Mouse (Mus musculus): ENCODE data around the gene Ccdc124. TPM values are rescaled to one million over a fixed set of nuclear protein-coding genes. Genes with fewer than 3 reads are reported as not detected.

Gene Ccdc124
- total and polyA plus RNA-seq, 2 experiments = 22.1 to 34.4 TPM

DNA sequence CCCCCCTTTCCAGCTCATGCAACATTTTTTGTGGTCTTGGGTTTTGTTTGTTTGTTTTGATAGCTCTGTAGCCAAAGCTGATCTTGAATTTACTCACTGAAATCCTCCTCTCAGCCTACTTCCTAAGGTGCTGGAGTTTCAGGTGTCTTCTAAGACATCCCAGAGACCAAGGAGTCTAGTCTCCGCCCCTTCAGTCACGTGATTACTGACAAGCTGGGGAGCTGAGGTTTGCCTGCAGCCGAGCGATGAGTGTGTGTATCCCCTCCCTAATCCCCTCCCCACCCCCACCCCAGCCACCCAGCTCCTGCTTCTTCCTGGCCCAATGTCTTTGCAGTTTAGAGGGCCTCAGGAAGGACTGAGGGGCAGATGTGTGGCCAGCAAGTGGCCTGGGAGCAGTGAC lies 16.2 kb downstream of the Ccdc124 start:
- Histone ChIP-seq H3K27me3 (ENCODE audit: control insufficient read depth, insufficient read depth, low read length) (peaks cover 6% of the 10 kb centered on the region), H3K27ac (replicated peaks; ENCODE audit: insufficient read depth, low read depth, low read length) (no peak overlapping the region), H3K36me3 (ENCODE audit: control insufficient read depth, insufficient read depth, low read length) (no peaks in the 10 kb centered on the region), H3K4me3 (ENCODE audit: insufficient read depth, low read depth, low read length) (no peak overlapping the region), H3K4me1 (ENCODE audit: control insufficient read depth, insufficient read depth, low read length) (no peaks in the 10 kb centered on the region; the same call in 1 of the 2 replicates), H3K9ac (ENCODE audit: low read depth, low read length) (no peak overlapping the region), H3K79me2 (ENCODE audit: control insufficient read depth, insufficient read depth, low read length) (no peaks in the 10 kb centered on the region)
- 64% methylated on average over 4 of the region's 4 CpGs for WGBS
- no peak for TF ChIP-seq CTCF (IDR thresholded peaks at IDR 0.05; ENCODE audit: low read depth, low read length)
- no peak for TF ChIP-seq POLR2A (IDR thresholded peaks at IDR 0.05; ENCODE audit: extremely low read depth, insufficient read depth, low read length)
- DNase-seq (ENCODE audit: extremely low read depth, low read depth, low spot score) = no peak

DNA sequence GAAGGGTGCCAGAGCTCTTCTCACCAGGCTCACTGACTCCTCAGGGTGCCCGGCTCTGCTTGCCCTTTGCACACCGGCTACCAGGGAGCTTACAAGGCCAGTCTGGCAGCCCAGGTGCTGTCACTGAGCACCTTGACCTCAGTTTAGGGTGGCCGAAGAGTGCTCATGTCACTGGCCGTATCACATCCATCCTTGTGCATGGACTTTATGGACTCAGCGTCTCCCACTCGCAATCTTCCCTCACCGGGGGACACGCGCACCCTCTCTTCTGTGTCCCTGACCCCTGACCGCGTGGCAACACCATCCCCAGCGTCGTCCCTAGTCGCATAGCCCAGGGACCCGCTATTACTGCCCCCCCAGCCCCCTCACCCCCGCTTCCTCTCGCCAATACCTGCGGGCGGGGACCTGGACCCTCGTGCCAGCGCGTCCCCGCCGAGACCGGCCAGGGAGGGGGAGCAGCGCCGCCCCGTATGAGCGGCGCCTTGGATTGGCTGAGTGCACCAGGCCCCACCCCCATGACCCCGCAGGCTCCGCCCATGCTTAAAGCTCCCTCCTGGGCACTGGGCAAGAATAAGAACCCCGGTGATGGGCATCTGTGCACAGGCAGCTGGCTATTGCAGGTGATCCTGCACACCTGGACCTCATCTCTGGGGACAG lies 17.1 kb downstream of the Ccdc124 start:
- Histone ChIP-seq H3K9ac (ENCODE audit: low read depth, low read length) (peak overlapping the region; percentile 70), H3K4me1 (ENCODE audit: control insufficient read depth, insufficient read depth, low read length) (no peaks in the 10 kb centered on the region; the same call in 1 of the 2 replicates), H3K27me3 (ENCODE audit: control insufficient read depth, insufficient read depth, low read length) (no peaks in the 10 kb centered on the region), H3K79me2 (ENCODE audit: control insufficient read depth, insufficient read depth, low read length) (no peaks in the 10 kb centered on the region), H3K27ac (replicated peaks; ENCODE audit: insufficient read depth, low read depth, low read length) (no peak overlapping the region), H3K36me3 (ENCODE audit: control insufficient read depth, insufficient read depth, low read length) (no peaks in the 10 kb centered on the region), H3K4me3 (ENCODE audit: insufficient read depth, low read depth, low read length) (peak overlapping the region; percentile 61)
- TF ChIP-seq CTCF (IDR thresholded peaks at IDR 0.05; ENCODE audit: low read depth, low read length) (no peak), POLR2A (IDR thresholded peaks at IDR 0.05; ENCODE audit: extremely low read depth, insufficient read depth, low read length) (no peak)
- 6% methylated on average over 33 of the region's 33 CpGs for WGBS
- peak; percentile 55 for DNase-seq (ENCODE audit: extremely low read depth, low read depth, low spot score)

DNA sequence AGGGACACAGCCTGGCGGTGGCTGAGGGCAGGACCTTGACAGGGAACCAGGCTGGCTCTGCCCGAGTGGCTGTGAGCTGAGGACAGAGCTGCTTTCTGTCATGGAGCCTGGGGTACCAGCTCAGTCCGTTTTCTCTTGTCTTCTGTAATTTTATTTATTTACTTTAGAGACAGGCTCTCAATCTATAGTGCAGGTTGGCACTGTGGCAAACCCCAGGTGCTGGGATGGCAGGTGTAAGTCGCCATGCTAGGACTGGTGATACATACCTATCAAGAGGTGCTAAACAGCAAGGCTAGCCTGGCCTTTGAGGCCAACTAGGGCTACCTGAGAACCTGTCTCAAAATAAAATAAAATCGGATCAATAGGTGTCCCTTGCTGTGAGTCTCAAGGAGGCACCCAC lies 17.7 kb downstream of the Ccdc124 start:
- DNase-seq (ENCODE audit: extremely low read depth, low read depth, low spot score) = no peak
- Histone ChIP-seq H3K79me2 (ENCODE audit: control insufficient read depth, insufficient read depth, low read length) (no peaks in the 10 kb centered on the region), H3K4me3 (ENCODE audit: insufficient read depth, low read depth, low read length) (no peak overlapping the region), H3K9ac (ENCODE audit: low read depth, low read length) (no peak overlapping the region), H3K27ac (replicated peaks; ENCODE audit: insufficient read depth, low read depth, low read length) (no peak overlapping the region), H3K4me1 (ENCODE audit: control insufficient read depth, insufficient read depth, low read length) (no peaks in the 10 kb centered on the region; the same call in 1 of the 2 replicates), H3K36me3 (ENCODE audit: control insufficient read depth, insufficient read depth, low read length) (no peaks in the 10 kb centered on the region), H3K27me3 (ENCODE audit: control insufficient read depth, insufficient read depth, low read length) (no peaks in the 10 kb centered on the region)
- 73% methylated on average over 5 of the region's 5 CpGs for WGBS
- TF ChIP-seq CTCF (IDR thresholded peaks at IDR 0.05; ENCODE audit: low read depth, low read length) = no peak
- no peak for TF ChIP-seq POLR2A (IDR thresholded peaks at IDR 0.05; ENCODE audit: extremely low read depth, insufficient read depth, low read length)

DNA sequence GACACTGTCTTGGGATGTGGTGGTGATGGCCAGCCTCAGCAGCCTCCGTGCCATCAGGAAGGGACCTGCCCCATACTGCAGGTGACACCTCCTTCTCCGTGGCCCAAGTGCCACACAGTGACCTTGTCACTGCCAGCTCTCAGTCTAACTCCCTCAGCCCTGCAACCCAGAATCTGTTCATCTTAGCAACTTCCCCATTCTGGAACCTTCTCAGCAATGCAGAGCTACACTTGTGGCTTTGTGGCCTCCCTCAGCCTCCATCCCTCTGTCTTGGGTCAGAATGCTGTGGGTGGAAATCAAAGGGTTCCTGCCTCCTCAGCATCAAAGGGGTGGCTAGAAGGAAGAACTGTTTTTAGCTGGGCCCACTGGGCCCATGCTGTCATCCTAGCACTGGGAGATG lies 19.9 kb downstream of the Ccdc124 start:
- Histone ChIP-seq H3K27ac (replicated peaks; ENCODE audit: insufficient read depth, low read depth, low read length) (no peak overlapping the region), H3K9ac (ENCODE audit: low read depth, low read length) (no peak overlapping the region), H3K4me3 (ENCODE audit: insufficient read depth, low read depth, low read length) (no peak overlapping the region), H3K79me2 (ENCODE audit: control insufficient read depth, insufficient read depth, low read length) (no peaks in the 10 kb centered on the region), H3K36me3 (ENCODE audit: control insufficient read depth, insufficient read depth, low read length) (no peaks in the 10 kb centered on the region), H3K27me3 (ENCODE audit: control insufficient read depth, insufficient read depth, low read length) (no peaks in the 10 kb centered on the region), H3K4me1 (ENCODE audit: control insufficient read depth, insufficient read depth, low read length) (no peaks in the 10 kb centered on the region; the same call in 1 of the 2 replicates)
- TF ChIP-seq CTCF (IDR thresholded peaks at IDR 0.05; ENCODE audit: low read depth, low read length) (no peak), POLR2A (IDR thresholded peaks at IDR 0.05; ENCODE audit: extremely low read depth, insufficient read depth, low read length) (no peak)
- 79% methylated on average over 2 of the region's 2 CpGs for WGBS
- DNase-seq (ENCODE audit: extremely low read depth, low read depth, low spot score) = no peak

DNA sequence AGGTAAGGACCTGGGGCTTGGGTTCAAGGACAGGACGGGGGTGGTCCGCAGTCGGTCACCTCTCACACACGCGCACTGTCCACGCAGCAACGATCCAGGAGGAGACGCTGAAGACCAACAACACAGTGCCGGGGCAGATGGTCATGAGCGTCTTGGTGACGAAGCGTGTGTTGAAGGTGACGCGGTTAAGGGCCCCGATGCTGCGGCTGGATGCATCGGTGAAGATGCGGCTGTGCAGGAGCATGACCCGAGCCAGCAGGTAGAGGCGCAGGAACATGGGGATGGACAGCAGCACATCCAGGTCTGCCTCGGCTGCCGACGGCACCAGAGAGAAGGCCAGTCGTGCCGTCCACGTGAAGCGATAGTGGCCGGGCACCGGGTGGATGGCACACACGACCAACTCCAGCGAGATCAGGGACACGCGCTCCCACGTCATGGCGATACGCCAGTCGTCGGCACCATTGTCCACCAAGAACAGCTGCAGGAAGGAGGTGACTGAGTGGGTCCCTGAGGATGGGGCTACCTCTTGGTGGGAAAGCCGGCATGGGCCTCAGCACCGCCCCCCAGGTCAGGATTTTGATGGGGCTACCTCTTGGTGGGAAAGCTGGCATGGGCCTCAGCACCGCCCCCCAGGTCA lies 21.0 kb downstream of the Ccdc124 start:
- H3K79me2 ChIP-seq (ENCODE audit: control insufficient read depth, insufficient read depth, low read length) = no peaks in the 10 kb centered on the region
- H3K9ac ChIP-seq (ENCODE audit: low read depth, low read length) = no peak overlapping the region
- H3K36me3 ChIP-seq (ENCODE audit: control insufficient read depth, insufficient read depth, low read length) = no peaks in the 10 kb centered on the region
- no peaks in the 10 kb centered on the region; the same call in 1 of the 2 replicates for H3K4me1 ChIP-seq (ENCODE audit: control insufficient read depth, insufficient read depth, low read length)
- no peaks in the 10 kb centered on the region for H3K27me3 ChIP-seq (ENCODE audit: control insufficient read depth, insufficient read depth, low read length)
- 92% methylated on average over 41 of the region's 41 CpGs for WGBS
- no peak overlapping the region for H3K27ac ChIP-seq (replicated peaks; ENCODE audit: insufficient read depth, low read depth, low read length)
- TF ChIP-seq POLR2A (IDR thresholded peaks at IDR 0.05; ENCODE audit: extremely low read depth, insufficient read depth, low read length) = no peak
- TF ChIP-seq CTCF (IDR thresholded peaks at IDR 0.05; ENCODE audit: low read depth, low read length) = no peak
- no peak overlapping the region for H3K4me3 ChIP-seq (ENCODE audit: insufficient read depth, low read depth, low read length)
- DNase-seq (ENCODE audit: extremely low read depth, low read depth, low spot score) = no peak

DNA sequence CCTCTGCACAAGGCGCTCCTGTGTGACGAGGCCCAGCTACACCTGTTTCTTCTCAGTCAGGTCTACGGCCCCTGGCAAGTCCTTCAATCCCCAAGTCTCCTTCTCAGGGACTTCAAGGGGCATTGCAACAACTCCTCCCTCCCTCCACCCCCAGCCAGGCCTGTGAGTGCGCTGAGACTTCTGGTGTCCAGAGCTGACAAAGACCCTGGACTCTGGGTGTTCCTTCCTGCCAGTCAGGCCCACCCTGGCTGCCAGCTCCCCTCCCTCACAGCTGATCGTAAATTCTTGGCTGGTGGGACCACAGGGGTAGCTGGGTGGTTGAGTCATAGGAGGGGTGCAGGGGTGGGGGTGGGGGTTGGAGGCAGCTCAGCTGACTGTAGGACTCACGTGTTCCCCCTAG lies 21.9 kb downstream of the Ccdc124 start:
- Histone ChIP-seq H3K27ac (replicated peaks; ENCODE audit: insufficient read depth, low read depth, low read length) (no peak overlapping the region), H3K9ac (ENCODE audit: low read depth, low read length) (no peak overlapping the region), H3K4me3 (ENCODE audit: insufficient read depth, low read depth, low read length) (no peak overlapping the region), H3K4me1 (ENCODE audit: control insufficient read depth, insufficient read depth, low read length) (no peaks in the 10 kb centered on the region; the same call in 1 of the 2 replicates), H3K36me3 (ENCODE audit: control insufficient read depth, insufficient read depth, low read length) (no peaks in the 10 kb centered on the region), H3K79me2 (ENCODE audit: control insufficient read depth, insufficient read depth, low read length) (no peaks in the 10 kb centered on the region), H3K27me3 (ENCODE audit: control insufficient read depth, insufficient read depth, low read length) (no peaks in the 10 kb centered on the region)
- 90% methylated on average over 6 of the region's 6 CpGs for WGBS
- no peak for TF ChIP-seq POLR2A (IDR thresholded peaks at IDR 0.05; ENCODE audit: extremely low read depth, insufficient read depth, low read length)
- no peak for TF ChIP-seq CTCF (IDR thresholded peaks at IDR 0.05; ENCODE audit: low read depth, low read length)
- no peak for DNase-seq (ENCODE audit: extremely low read depth, low read depth, low spot score)

All from liver, adult 2 months (tissue).